Mouse (Mus musculus): Measurements from ENCODE around the gene Gm21698.
"Not testable (repeated sequence)": the region's sequence is repeated elsewhere in the genome, so short reads cannot be mapped to it uniquely, and the experiment has no call there.

GRCm38 (mm10) chr5:26006937-26007695 lies 18.7 kb upstream of the Gm21698 start:
- TF ChIP-seq CHD2 (IDR thresholded peaks at IDR 0.05; ENCODE audit: low read depth, low read length), result 0 out of 2 replicates have a peak, but pooled peaks have one; percentile 29
- not testable (repeated sequence) for TF ChIP-seq MAFK (IDR thresholded peaks at IDR 0.05; ENCODE audit: insufficient read depth, low read depth, low read length)
- TF ChIP-seq HCFC1 (IDR thresholded peaks at IDR 0.05; ENCODE audit: borderline replicate concordance, insufficient read depth, low read length), result 0 out of 2 replicates have a peak, but pooled peaks have one; percentile 59
- TF ChIP-seq ZC3H11A (IDR thresholded peaks at IDR 0.05; ENCODE audit: borderline replicate concordance, low read depth, low read length), result peak; percentile 18; the same call in 1 of the 2 replicates

Measured in ES-E14 (cell line).